In genomic region chr12:4523688-4524298, GRCm38 (mm10) we compare ENCODE assay signal across 7 mouse cellular contexts. TPM values are rescaled to one million over a fixed set of nuclear protein-coding genes. Genes with fewer than 3 reads are reported as not detected.
DNase-seq lines count a peak whose midpoint lies in the region; ATAC-seq and TF ChIP-seq lines count a peak whose summit lies in the region.

No protein-coding gene starts in this region.

- H3K27me3 ChIP-seq in lung, embryonic 16.5 days (ENCODE audit: control insufficient read depth, insufficient read depth, low read depth, low read length), result no peaks in the 10 kb centered on the region
- H3K27me3 ChIP-seq in forebrain, postnatal 0 days (ENCODE audit: insufficient read depth, low read length), result no peaks in the 10 kb centered on the region
- no peaks in the 10 kb centered on the region for H3K27me3 ChIP-seq in limb, embryonic 11.5 days (ENCODE audit: control insufficient read depth, insufficient read depth, low read length)

- peaks cover 13% of the 10 kb centered on the region for H3K4me1 ChIP-seq in lung, embryonic 16.5 days (replicated peaks; ENCODE audit: control insufficient read depth, insufficient read depth, low read length)
- H3K4me1 ChIP-seq in forebrain, postnatal 0 days (ENCODE audit: insufficient read depth), result peaks cover 6% of the 10 kb centered on the region; the same call in 1 of the 2 replicates
- H3K4me1 ChIP-seq in limb, embryonic 11.5 days (ENCODE audit: control insufficient read depth, insufficient read depth, low read length), result peaks cover 10% of the 10 kb centered on the region

- peak overlapping the region; percentile 12; the same call in 1 of the 2 replicates for H3K4me2 ChIP-seq in lung, embryonic 16.5 days (ENCODE audit: low read depth, low read length)
- H3K4me2 ChIP-seq in forebrain, postnatal 0 days (ENCODE audit: low read depth), result no peak overlapping the region
- peak overlapping the region; percentile 22; the same call in 1 of the 2 replicates for H3K4me2 ChIP-seq in limb, embryonic 11.5 days (ENCODE audit: low read depth, severe bottlenecking)

- H3K27ac ChIP-seq in lung, embryonic 16.5 days (ENCODE audit: low read length), result peak overlapping the region; percentile 33
- peak overlapping the region; percentile 60 for H3K27ac ChIP-seq in forebrain, postnatal 0 days (ENCODE audit: low read depth, low read length)
- H3K27ac ChIP-seq in limb, embryonic 11.5 days (replicated peaks; ENCODE audit: low read depth, low read length), result no peak overlapping the region

- H3K4me3 ChIP-seq in lung, embryonic 16.5 days (ENCODE audit: low read length), result no peak overlapping the region
- H3K4me3 ChIP-seq in forebrain, postnatal 0 days (ENCODE audit: low read depth, low read length), result no peak overlapping the region
- H3K4me3 ChIP-seq in limb, embryonic 11.5 days (ENCODE audit: low read depth, low read length), result no peak overlapping the region

- H3K36me3 ChIP-seq in lung, embryonic 16.5 days (ENCODE audit: control insufficient read depth, insufficient read depth, low read length), result no peaks in the 10 kb centered on the region
- no peaks in the 10 kb centered on the region for H3K36me3 ChIP-seq in forebrain, postnatal 0 days (ENCODE audit: insufficient read depth)
- H3K36me3 ChIP-seq in limb, embryonic 11.5 days (ENCODE audit: control insufficient read depth, insufficient read depth, low read length), result no peaks in the 10 kb centered on the region

- no peak for DNase-seq in lung, postnatal 36 days
- no peak for DNase-seq in forebrain, postnatal 0 days
- no peak for DNase-seq in limb, embryonic 11.5 days (ENCODE audit: low spot score)
- DNase-seq in adrenal gland, postnatal 14 days, result no peak
- no peak for DNase-seq in thymus, adult 18-20 months

- TF ChIP-seq CTCF in forebrain, postnatal 0 days (IDR thresholded peaks at IDR 0.05; ENCODE audit: low read depth), result no peak

- ATAC-seq in lung, embryonic 16.5 days (ENCODE audit: low read depth), result no peak; the same call in 1 of the 2 replicates
- peak; percentile 57 for ATAC-seq in forebrain, postnatal 0 days
- no peak for ATAC-seq in limb, embryonic 11.5 days (ENCODE audit: insufficient number of reproducible peaks, low FRiP score, low TSS enrichment, low read depth)
- no peak for ATAC-seq in megakaryocyte progenitor cell, adult 5-6 weeks (replicated peaks; ENCODE audit: poor library complexity)

- 41% methylated on average over 9 of the region's 9 CpGs for WGBS in lung, embryonic 16.5 days
- 8% methylated on average over 9 of the region's 9 CpGs for WGBS in forebrain, postnatal 0 days
- 18% methylated on average over 9 of the region's 9 CpGs for WGBS in limb, embryonic 11.5 days

- no peaks in the 10 kb centered on the region for H3K9me3 ChIP-seq in lung, embryonic 16.5 days (ENCODE audit: control insufficient read depth, low read length)
- no peaks in the 10 kb centered on the region for H3K9me3 ChIP-seq in forebrain, postnatal 0 days (ENCODE audit: low read length)
- H3K9me3 ChIP-seq in limb, embryonic 11.5 days (ENCODE audit: control insufficient read depth, low read length), result no peaks in the 10 kb centered on the region

- 0 out of 2 replicates have a peak overlapping the region, but pooled peaks have one; percentile 8 for H3K9ac ChIP-seq in lung, embryonic 16.5 days (ENCODE audit: low read length)
- 0 out of 2 replicates have a peak overlapping the region, but pooled peaks have one; percentile 4 for H3K9ac ChIP-seq in forebrain, postnatal 0 days
- H3K9ac ChIP-seq in limb, embryonic 11.5 days (ENCODE audit: low read length), result no peak overlapping the region

RNA-seq across cellular contexts. Expression of gene Ncoa1, which starts 46.8 kb away (rescaled TPM):
- 7.1 and 8.7 TPM in 2 replicates for polyA plus RNA-seq in lung, embryonic 16.5 days (2015; fragmentation: Nextera tagmentation; extraction: Ambion mirVana)
- 43.2 and 46.1 TPM in 2 replicates for total RNA-seq in forebrain, postnatal 0 days (2014; rRNA removed)
- polyA plus RNA-seq in forebrain, postnatal 0 days (2015; fragmentation: Nextera tagmentation; extraction: Ambion mirVana), result 15.5 and 20.2 TPM in 2 replicates
- 7.9 and 9.1 TPM in 2 replicates for polyA plus RNA-seq in limb, embryonic 11.5 days (2014; fragmentation: Nextera tagmentation; extraction: Ambion mirVana)
- 39.1 and 39.8 TPM in 2 replicates for total RNA-seq in adrenal gland, postnatal 14 days (2021)
- 27.6 and 28.0 TPM in 2 replicates for total RNA-seq in megakaryocyte progenitor cell, adult 5-6 weeks (2015)
- 6.7 and 11.0 TPM in 2 replicates for total RNA-seq in megakaryocyte progenitor cell, adult 5-6 weeks (2017)
